Mouse (Mus musculus): Measurements from ENCODE around the gene Gpr21. TPM values are rescaled to one million over a fixed set of nuclear protein-coding genes. Genes with fewer than 3 reads are reported as not detected.

Gpr21 gene
- polyA plus RNA-seq, 1 experiment from 2014 or later = 2.1 TPM

DNA sequence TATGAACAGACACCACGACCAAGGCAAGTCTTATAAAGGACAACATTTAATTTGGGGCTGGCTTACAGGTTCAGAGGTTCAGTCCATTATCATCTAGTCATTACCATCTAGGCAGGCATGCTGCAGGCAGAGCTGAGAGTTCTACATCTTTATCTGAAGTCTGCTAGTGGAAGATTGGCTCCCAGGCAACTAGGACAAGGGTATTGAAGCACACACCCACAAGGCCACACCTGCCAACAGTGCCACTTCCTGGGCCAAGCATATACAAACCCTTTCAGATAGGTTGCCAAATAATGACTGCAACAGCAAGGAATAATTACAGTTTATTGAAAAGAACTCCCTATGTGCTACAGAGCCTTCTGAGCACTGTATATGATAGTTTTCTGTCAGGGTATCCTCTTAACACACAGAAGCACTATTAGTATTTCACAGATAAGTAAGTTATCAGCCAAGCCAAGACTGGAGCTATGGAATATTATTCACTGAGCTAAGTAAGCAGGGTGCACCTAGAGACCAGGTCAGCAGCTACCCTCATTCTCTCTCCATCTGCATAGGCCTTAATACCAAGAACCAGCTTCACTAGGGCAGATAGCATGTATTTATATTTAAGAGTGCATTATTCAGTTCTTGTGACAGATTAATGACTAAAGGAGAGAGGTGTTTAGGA is 33.3 kb downstream of the Gpr21 start:
- H3K36me3 ChIP-seq (ENCODE audit: control insufficient read depth, insufficient read depth, low read length) = peaks cover 8% of the 10 kb centered on the region; the same call in 1 of the 2 replicates
- WGBS = 85% methylated on average over 1 of the region's 1 CpGs

DNA sequence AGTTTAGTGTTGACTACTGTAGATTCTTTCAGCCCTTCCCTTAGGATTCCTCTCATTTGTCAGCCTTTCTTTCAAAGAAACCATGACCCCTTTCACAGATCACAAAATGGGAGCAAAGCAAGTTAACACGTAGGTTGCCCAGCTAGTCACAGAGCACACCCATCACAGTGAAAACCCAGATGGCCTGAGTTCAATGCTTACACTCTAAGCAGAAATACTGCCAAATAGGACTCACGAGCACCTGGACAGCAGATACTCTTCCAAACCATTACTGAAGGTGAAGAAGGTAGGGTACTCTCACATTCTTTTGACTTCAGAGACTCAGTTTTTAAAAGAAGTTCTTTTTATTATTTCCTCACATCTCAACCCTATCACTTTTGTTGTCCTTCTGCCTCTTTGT is 40.2 kb downstream of the Gpr21 start:
- Histone ChIP-seq H3K4me1 (ENCODE audit: control insufficient read depth, insufficient read depth, low read length) (no peaks in the 10 kb centered on the region), H3K4me3 (ENCODE audit: low read depth, low read length) (no peak overlapping the region), H3K27ac (ENCODE audit: low read depth, low read length) (no peak overlapping the region), H3K4me2 (no peak overlapping the region), H3K27me3 (ENCODE audit: control insufficient read depth, insufficient read depth, low read length) (no peaks in the 10 kb centered on the region), H3K36me3 (ENCODE audit: control insufficient read depth, insufficient read depth, low read length) (peaks cover 8% of the 10 kb centered on the region; the same call in 1 of the 2 replicates), H3K9ac (ENCODE audit: low read length) (no peak overlapping the region), H3K9me3 (ENCODE audit: control insufficient read depth, low read length) (no peaks in the 10 kb centered on the region)
- ATAC-seq (ENCODE audit: low FRiP score) (no peak), DNase-seq (ENCODE audit: low spot score, missing footprints) (no peak)
- 87% methylated on average over 2 of the region's 2 CpGs for WGBS

More for the DNA sequence above, 33.3 kb downstream of the Gpr21 start:
- Histone ChIP-seq H3K9ac (ENCODE audit: low read length) (no peak overlapping the region), H3K4me3 (ENCODE audit: low read depth, low read length) (no peak overlapping the region), H3K27me3 (ENCODE audit: control insufficient read depth, insufficient read depth, low read length) (no peaks in the 10 kb centered on the region), H3K4me2 (no peak overlapping the region), H3K9me3 (ENCODE audit: control insufficient read depth, low read length) (no peaks in the 10 kb centered on the region), H3K27ac (ENCODE audit: low read depth, low read length) (no peak overlapping the region), H3K4me1 (ENCODE audit: control insufficient read depth, insufficient read depth, low read length) (no peaks in the 10 kb centered on the region)
- no peak for DNase-seq (ENCODE audit: low spot score, missing footprints)
- ATAC-seq (ENCODE audit: low FRiP score) = no peak

GRCm38 (mm10) chr2:37565579-37565978 is 49.4 kb downstream of the Gpr21 start:
- Histone ChIP-seq H3K4me3 (ENCODE audit: low read depth, low read length) (no peak overlapping the region), H3K27ac (ENCODE audit: low read depth, low read length) (no peak overlapping the region), H3K27me3 (ENCODE audit: control insufficient read depth, insufficient read depth, low read length) (no peaks in the 10 kb centered on the region), H3K4me1 (ENCODE audit: control insufficient read depth, insufficient read depth, low read length) (no peaks in the 10 kb centered on the region), H3K9me3 (ENCODE audit: control insufficient read depth, low read length) (no peaks in the 10 kb centered on the region), H3K9ac (ENCODE audit: low read length) (no peak overlapping the region), H3K4me2 (no peak overlapping the region), H3K36me3 (ENCODE audit: control insufficient read depth, insufficient read depth, low read length) (peaks cover 19% of the 10 kb centered on the region; the same call in 1 of the 2 replicates)
- WGBS = 80% methylated on average over 2 of the region's 2 CpGs
- DNase-seq (ENCODE audit: low spot score, missing footprints) (no peak), ATAC-seq (ENCODE audit: low FRiP score) (no peak)

DNA sequence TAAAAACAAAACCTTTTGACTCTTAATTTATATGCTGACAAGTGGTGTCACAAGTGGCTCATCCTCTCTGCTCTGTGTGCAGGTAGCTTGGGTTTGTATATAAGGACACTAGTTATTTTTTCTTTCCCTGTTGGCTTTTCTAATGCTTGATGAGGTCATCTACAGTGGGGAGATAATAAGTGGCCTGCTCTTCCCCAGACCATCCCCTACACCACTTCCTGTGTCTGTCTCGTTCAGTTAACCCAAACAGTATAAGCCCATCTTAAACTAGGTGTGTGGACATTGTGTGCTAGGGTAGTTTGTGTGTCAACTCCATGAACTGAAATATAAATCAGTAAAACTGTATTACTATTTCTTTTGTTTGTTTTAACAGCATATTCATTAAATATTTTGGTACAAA is 49.9 kb downstream of the Gpr21 start:
- Histone ChIP-seq H3K9ac (ENCODE audit: low read length) (no peak overlapping the region), H3K9me3 (ENCODE audit: control insufficient read depth, low read length) (no peaks in the 10 kb centered on the region), H3K27me3 (ENCODE audit: control insufficient read depth, insufficient read depth, low read length) (no peaks in the 10 kb centered on the region), H3K4me1 (ENCODE audit: control insufficient read depth, insufficient read depth, low read length) (no peaks in the 10 kb centered on the region), H3K27ac (ENCODE audit: low read depth, low read length) (no peak overlapping the region), H3K36me3 (ENCODE audit: control insufficient read depth, insufficient read depth, low read length) (peaks cover 19% of the 10 kb centered on the region; the same call in 1 of the 2 replicates), H3K4me3 (ENCODE audit: low read depth, low read length) (no peak overlapping the region), H3K4me2 (no peak overlapping the region)
- ATAC-seq (ENCODE audit: low FRiP score) (no peak), DNase-seq (ENCODE audit: low spot score, missing footprints) (no peak)
- WGBS = 85% methylated on average over 1 of the region's 1 CpGs

DNA sequence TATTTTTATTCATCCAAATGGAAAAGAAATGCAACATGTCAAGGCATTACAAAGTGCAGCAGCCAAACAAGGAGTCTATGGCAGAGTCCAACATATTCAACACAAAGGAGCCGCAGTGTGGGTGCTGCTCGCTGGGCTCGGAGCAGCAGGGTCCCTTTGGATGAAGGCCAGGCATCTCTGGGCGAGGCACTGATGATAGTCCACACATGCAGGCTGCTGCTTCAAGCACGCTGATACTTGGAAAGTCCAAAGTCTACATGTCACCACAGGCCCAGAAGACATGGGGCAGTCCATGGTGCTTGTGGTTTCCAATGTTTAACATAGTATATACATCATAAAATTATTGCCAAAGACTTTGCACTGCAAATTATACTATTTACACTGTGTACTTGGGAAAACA is 53.8 kb downstream of the Gpr21 start:
- Histone ChIP-seq H3K36me3 (ENCODE audit: control insufficient read depth, insufficient read depth, low read length) (peaks cover 7% of the 10 kb centered on the region; the same call in 1 of the 2 replicates), H3K9ac (ENCODE audit: low read length) (no peak overlapping the region), H3K9me3 (ENCODE audit: control insufficient read depth, low read length) (no peaks in the 10 kb centered on the region), H3K4me3 (ENCODE audit: low read depth, low read length) (no peak overlapping the region), H3K27me3 (ENCODE audit: control insufficient read depth, insufficient read depth, low read length) (no peaks in the 10 kb centered on the region), H3K27ac (ENCODE audit: low read depth, low read length) (no peak overlapping the region), H3K4me1 (ENCODE audit: control insufficient read depth, insufficient read depth, low read length) (no peaks in the 10 kb centered on the region), H3K4me2 (no peak overlapping the region)
- no peak for DNase-seq (ENCODE audit: low spot score, missing footprints)
- 97% methylated on average over 5 of the region's 5 CpGs for WGBS
- ATAC-seq (ENCODE audit: low FRiP score) = no peak

Other genes starting within 250 kb of the Gpr21 start
- gene Olfr368, start 189.8 kb upstream of the Gpr21 start, polyA plus RNA-seq (2014; fragmentation: Nextera tagmentation; extraction: Ambion mirVana) = not detected in 2 replicates
- gene Pdcl, start 157.0 kb upstream of the Gpr21 start, polyA plus RNA-seq (2014; fragmentation: Nextera tagmentation; extraction: Ambion mirVana) = 82.7 and 87.3 TPM in 2 replicates
- gene Rc3h2, start 93.4 kb upstream of the Gpr21 start, polyA plus RNA-seq (2014; fragmentation: Nextera tagmentation; extraction: Ambion mirVana) = 20.4 and 22.0 TPM in 2 replicates
- 11.7 and 14.1 TPM in 2 replicates for gene Zbtb26, start 73.2 kb upstream of the Gpr21 start, polyA plus RNA-seq (2014; fragmentation: Nextera tagmentation; extraction: Ambion mirVana)
- 6.8 and 8.4 TPM in 2 replicates for gene Zbtb6, start 73.2 kb upstream of the Gpr21 start, polyA plus RNA-seq (2014; fragmentation: Nextera tagmentation; extraction: Ambion mirVana)
- 43.8 and 51.8 TPM in 2 replicates for gene Rabgap1, start 73.1 kb upstream of the Gpr21 start, polyA plus RNA-seq (2014; fragmentation: Nextera tagmentation; extraction: Ambion mirVana)
- gene Strbp, start 187.5 kb downstream of the Gpr21 start, polyA plus RNA-seq (2014; fragmentation: Nextera tagmentation; extraction: Ambion mirVana) = 105 TPM in 2 replicates